Mouse (Mus musculus): Measurements from ENCODE around the gene Dhrs7. TPM values are rescaled to one million over a fixed set of nuclear protein-coding genes. Genes with fewer than 3 reads are reported as not detected.
A peak's percentile ranks its signal among the peaks of the same experiment; 100 is the strongest.

Dhrs7 gene
- polyA plus RNA-seq, 1 experiment from 2014 or later = 101 TPM

- no peaks in the 10 kb centered on the region for H3K36me3 ChIP-seq (ENCODE audit: control insufficient read depth, insufficient read depth)
- no peak overlapping the region for H3K27ac ChIP-seq (ENCODE audit: low read length)
- no peaks in the 10 kb centered on the region for H3K9me3 ChIP-seq (replicated peaks; ENCODE audit: control insufficient read depth, low read length)
- no peak overlapping the region for H3K4me3 ChIP-seq (ENCODE audit: low read length)
- H3K9ac ChIP-seq (ENCODE audit: low read length) = no peak overlapping the region
- 53% methylated on average over 10 of the region's 10 CpGs for WGBS
- ATAC-seq (replicated peaks; ENCODE audit: extremely low read depth, insufficient read depth, low FRiP score) = no peak
- H3K4me2 ChIP-seq (ENCODE audit: low read depth, low read length) = no peak overlapping the region
- peaks cover 22% of the 10 kb centered on the region for H3K4me1 ChIP-seq (ENCODE audit: control insufficient read depth, insufficient read depth, low read length)
- H3K27me3 ChIP-seq (ENCODE audit: control insufficient read depth, insufficient read depth, low read length) = no peaks in the 10 kb centered on the region
Observed at GRCm38 (mm10) chr12:72667868-72668469, 3.3 kb upstream of the Dhrs7 start.

DNA sequence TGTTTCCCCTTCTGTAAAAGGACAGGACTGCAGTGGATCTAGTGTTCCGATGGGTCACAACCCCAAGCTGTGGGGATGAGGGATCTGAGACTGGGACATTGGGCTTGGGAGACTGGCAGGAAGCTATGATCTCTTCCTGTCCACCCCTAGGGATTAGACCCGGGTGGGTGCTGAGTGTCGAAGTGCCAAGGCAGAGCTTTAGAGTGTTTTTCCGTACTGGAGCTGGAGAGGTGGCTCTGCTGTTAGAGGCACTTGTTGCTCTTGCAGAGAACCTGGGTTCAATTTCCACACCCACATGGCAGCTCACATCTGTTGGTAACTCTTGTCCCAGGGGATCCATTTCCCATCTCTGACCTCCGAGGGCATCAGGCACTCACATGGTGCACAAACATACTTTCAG is 1.3 kb upstream of the Dhrs7 start:
- H3K27ac ChIP-seq (ENCODE audit: low read length) = peak overlapping the region; percentile 65

DNA sequence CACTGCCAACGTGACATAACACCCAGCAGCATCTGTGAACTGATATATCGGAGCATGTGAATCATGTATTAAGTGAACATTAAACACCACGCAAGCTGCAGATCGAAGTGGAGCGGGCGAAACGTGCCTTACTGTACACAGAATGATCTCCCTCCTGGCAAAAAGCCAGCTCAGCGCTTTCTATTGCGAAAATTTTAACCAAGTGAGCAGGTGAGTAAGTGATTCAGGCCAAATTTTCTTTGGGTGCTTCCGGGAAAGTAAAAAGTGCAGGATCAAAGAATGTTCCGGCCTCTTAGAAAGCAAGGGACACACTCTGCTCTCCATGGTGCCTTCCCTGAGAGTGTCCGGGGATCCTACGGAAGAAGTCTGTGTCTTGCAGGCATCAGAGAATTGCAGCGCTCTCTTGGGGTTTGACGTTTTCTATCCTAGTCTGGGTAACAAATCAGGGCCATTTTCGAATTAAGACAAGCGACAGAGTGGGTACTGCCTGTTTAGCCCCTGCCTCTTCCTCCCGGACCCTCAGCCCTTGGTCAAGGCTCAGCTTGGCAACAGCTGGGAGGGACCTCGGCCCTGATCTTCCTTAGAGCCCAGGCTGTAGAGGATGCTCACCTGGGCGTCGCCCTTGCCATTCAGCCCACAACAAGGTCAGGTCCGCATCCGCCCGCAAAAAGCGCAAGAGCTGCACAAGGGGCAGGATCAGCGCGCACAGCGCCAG is 532 bp downstream of the Dhrs7 start:
- H3K4me3 ChIP-seq (ENCODE audit: low read length) = peak overlapping the region; percentile 87
- peak overlapping the region; percentile 89 for H3K9ac ChIP-seq (ENCODE audit: low read length)
- peaks cover 25% of the 10 kb centered on the region for H3K4me1 ChIP-seq (ENCODE audit: control insufficient read depth, insufficient read depth, low read length)
- H3K9me3 ChIP-seq (replicated peaks; ENCODE audit: control insufficient read depth, low read length) = no peaks in the 10 kb centered on the region
- peak overlapping the region; percentile 98 for H3K27ac ChIP-seq (ENCODE audit: low read length)
- no peaks in the 10 kb centered on the region for H3K27me3 ChIP-seq (ENCODE audit: control insufficient read depth, insufficient read depth, low read length)
- 3% methylated on average over 28 of the region's 28 CpGs for WGBS
- H3K36me3 ChIP-seq (ENCODE audit: control insufficient read depth, insufficient read depth) = no peaks in the 10 kb centered on the region
- ATAC-seq (replicated peaks; ENCODE audit: extremely low read depth, insufficient read depth, low FRiP score) = peak; percentile 7
- H3K4me2 ChIP-seq (ENCODE audit: low read depth, low read length) = peak overlapping the region; percentile 89

More for the DNA sequence above, 1.3 kb upstream of the Dhrs7 start:
- H3K4me3 ChIP-seq (ENCODE audit: low read length) = no peak overlapping the region
- 63% methylated on average over 5 of the region's 5 CpGs for WGBS
- H3K4me1 ChIP-seq (ENCODE audit: control insufficient read depth, insufficient read depth, low read length) = peaks cover 25% of the 10 kb centered on the region
- no peaks in the 10 kb centered on the region for H3K36me3 ChIP-seq (ENCODE audit: control insufficient read depth, insufficient read depth)
- H3K9me3 ChIP-seq (replicated peaks; ENCODE audit: control insufficient read depth, low read length) = no peaks in the 10 kb centered on the region
- H3K9ac ChIP-seq (ENCODE audit: low read length) = no peak overlapping the region
- no peak overlapping the region for H3K4me2 ChIP-seq (ENCODE audit: low read depth, low read length)
- H3K27me3 ChIP-seq (ENCODE audit: control insufficient read depth, insufficient read depth, low read length) = no peaks in the 10 kb centered on the region
- ATAC-seq (replicated peaks; ENCODE audit: extremely low read depth, insufficient read depth, low FRiP score) = no peak

DNA sequence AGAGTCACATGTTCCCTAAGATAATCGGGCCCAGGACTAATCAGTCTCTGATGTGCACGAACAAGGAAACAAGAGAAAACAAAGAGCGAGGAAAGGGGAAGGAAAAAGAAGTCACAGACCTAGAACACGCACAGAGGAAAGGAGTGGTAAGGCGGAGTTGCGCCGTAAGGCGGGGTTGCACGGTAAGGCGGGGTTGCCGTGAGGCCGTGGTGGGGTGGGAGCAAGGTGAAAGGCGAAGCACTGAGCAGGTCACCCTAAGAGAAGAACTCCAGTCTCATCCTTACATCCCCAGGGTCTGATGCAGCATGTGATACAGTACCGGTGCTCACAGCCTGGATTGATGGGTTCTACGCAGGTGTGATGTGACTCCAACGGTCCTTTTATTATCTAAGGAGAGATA is 8.9 kb downstream of the Dhrs7 start:
- H3K4me2 ChIP-seq (ENCODE audit: low read depth, low read length) = no peak overlapping the region
- H3K9me3 ChIP-seq (replicated peaks; ENCODE audit: control insufficient read depth, low read length) = no peaks in the 10 kb centered on the region
- H3K27me3 ChIP-seq (ENCODE audit: control insufficient read depth, insufficient read depth, low read length) = no peaks in the 10 kb centered on the region
- no peak overlapping the region for H3K4me3 ChIP-seq (ENCODE audit: low read length)
- 89% methylated on average over 16 of the region's 16 CpGs for WGBS
- H3K36me3 ChIP-seq (ENCODE audit: control insufficient read depth, insufficient read depth) = peaks cover 21% of the 10 kb centered on the region
- ATAC-seq (replicated peaks; ENCODE audit: extremely low read depth, insufficient read depth, low FRiP score) = no peak
- H3K4me1 ChIP-seq (ENCODE audit: control insufficient read depth, insufficient read depth, low read length) = no peaks in the 10 kb centered on the region
- H3K27ac ChIP-seq (ENCODE audit: low read length) = no peak overlapping the region
- no peak overlapping the region for H3K9ac ChIP-seq (ENCODE audit: low read length)

DNA sequence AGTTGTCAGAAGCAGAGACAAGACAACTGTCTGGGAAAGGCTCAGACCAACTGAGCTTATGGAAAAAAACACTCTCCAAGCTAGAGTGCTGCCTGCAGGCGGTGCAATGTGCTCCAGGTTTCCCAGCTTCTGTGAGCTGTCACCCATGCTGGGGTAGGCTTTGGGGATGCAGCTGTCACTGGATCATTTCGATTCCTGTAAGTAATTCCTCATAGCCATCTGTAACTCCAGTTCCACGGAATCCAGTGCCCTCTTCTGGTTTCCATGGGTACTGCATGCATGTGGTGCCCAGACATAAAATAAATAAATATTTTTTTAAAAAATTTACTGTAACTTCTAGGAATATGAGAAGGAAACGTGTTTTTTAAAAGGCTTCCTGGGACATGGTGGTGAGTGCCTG is 10.0 kb downstream of the Dhrs7 start:
- 21% methylated on average over 4 of the region's 4 CpGs for WGBS
- Histone ChIP-seq H3K9me3 (replicated peaks; ENCODE audit: control insufficient read depth, low read length) (no peaks in the 10 kb centered on the region), H3K27me3 (ENCODE audit: control insufficient read depth, insufficient read depth, low read length) (no peaks in the 10 kb centered on the region), H3K36me3 (ENCODE audit: control insufficient read depth, insufficient read depth) (peaks cover 25% of the 10 kb centered on the region), H3K4me2 (ENCODE audit: low read depth, low read length) (no peak overlapping the region), H3K27ac (ENCODE audit: low read length) (no peak overlapping the region), H3K4me1 (ENCODE audit: control insufficient read depth, insufficient read depth, low read length) (no peaks in the 10 kb centered on the region), H3K4me3 (ENCODE audit: low read length) (no peak overlapping the region), H3K9ac (ENCODE audit: low read length) (no peak overlapping the region)
- ATAC-seq (replicated peaks; ENCODE audit: extremely low read depth, insufficient read depth, low FRiP score) = no peak

DNA sequence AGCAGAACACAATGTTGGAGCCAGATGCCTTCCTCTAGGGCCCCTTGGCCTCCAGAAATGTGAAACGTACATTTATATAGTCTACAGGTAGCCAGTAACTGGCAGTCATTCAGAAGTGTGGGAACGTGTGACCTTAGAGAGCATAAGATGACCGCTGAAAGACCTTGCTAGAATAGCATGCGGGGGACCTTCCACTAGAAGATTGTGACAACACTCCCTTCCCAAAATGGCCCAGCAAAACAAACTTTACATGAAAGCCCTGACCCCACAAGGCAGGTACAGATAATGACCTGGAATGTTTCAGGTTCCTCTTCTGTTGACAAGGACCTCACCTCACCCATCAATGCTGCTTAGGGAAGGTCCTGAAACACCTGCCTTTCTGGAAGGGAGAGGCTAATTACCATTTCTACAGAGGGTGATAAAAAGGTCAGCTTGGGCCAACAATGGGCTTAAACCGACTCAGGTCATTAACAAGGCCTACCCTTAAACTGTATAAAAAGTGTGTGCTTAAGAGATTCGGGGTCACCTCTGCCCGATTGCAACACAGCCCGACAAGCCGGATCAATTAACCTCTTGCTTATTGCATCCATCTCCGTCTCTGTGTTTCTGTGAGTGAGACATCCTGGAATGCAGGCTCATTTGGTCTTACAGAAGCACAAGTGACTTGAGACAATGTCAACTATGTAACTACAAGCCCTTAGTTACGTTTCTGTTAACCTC is 14.9 kb downstream of the Dhrs7 start, which contains the start of gene Gm4756:
Gm4756 (minus strand) TSS at position 51 of the 720 bp plus-strand sequence.
- Histone ChIP-seq H3K4me1 (ENCODE audit: control insufficient read depth, insufficient read depth, low read length) (no peaks in the 10 kb centered on the region), H3K27ac (ENCODE audit: low read length) (no peak within 1 kb of the TSS), H3K4me2 (ENCODE audit: low read depth, low read length) (no peak within 1 kb of the TSS), H3K36me3 (ENCODE audit: control insufficient read depth, insufficient read depth) (peaks cover 26% of the 10 kb centered on the region), H3K9ac (ENCODE audit: low read length) (no peak within 1 kb of the TSS), H3K9me3 (replicated peaks; ENCODE audit: control insufficient read depth, low read length) (no peaks in the 10 kb centered on the region), H3K4me3 (ENCODE audit: low read length) (no peak within 1 kb of the TSS), H3K27me3 (ENCODE audit: control insufficient read depth, insufficient read depth, low read length) (no peaks in the 10 kb centered on the region)
- WGBS = 82% methylated on average over 11 of the region's 11 CpGs
- no peak for ATAC-seq (replicated peaks; ENCODE audit: extremely low read depth, insufficient read depth, low FRiP score)

GRCm38 (mm10) chr12:72648921-72649320 is 15.8 kb downstream of the Dhrs7 start:
- H3K9ac ChIP-seq (ENCODE audit: low read length) = no peak overlapping the region
- no peaks in the 10 kb centered on the region for H3K27me3 ChIP-seq (ENCODE audit: control insufficient read depth, insufficient read depth, low read length)
- 92% methylated on average over 14 of the region's 14 CpGs for WGBS
- H3K27ac ChIP-seq (ENCODE audit: low read length) = no peak overlapping the region
- no peaks in the 10 kb centered on the region for H3K4me1 ChIP-seq (ENCODE audit: control insufficient read depth, insufficient read depth, low read length)
- peaks cover 7% of the 10 kb centered on the region; the same call in 1 of the 2 replicates for H3K9me3 ChIP-seq (replicated peaks; ENCODE audit: control insufficient read depth, low read length)
- peaks cover 23% of the 10 kb centered on the region for H3K36me3 ChIP-seq (ENCODE audit: control insufficient read depth, insufficient read depth)
- no peak overlapping the region for H3K4me3 ChIP-seq (ENCODE audit: low read length)
- no peak for ATAC-seq (replicated peaks; ENCODE audit: extremely low read depth, insufficient read depth, low FRiP score)
- H3K4me2 ChIP-seq (ENCODE audit: low read depth, low read length) = no peak overlapping the region

DNA sequence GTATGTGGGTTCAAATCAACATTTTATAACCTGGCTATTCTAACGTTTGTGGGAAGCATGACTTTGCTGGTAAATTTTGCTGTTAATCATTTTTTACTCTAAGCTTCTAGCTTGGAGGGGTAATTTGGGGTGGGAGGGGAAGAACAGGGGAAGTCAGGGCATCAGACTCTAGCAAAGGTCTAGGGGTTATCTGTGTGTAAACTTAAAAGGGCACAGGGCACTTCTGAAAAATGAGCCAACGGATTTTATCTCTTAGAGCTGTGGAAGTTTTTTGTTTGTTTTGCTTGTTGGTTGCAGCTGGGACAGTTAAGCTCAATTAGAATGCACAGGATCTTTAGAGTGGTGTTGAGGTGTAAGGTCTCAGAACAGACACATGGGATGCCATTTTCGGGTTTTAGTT is 26.7 kb downstream of the Dhrs7 start:
- Histone ChIP-seq H3K9ac (ENCODE audit: low read length) (no peak overlapping the region), H3K4me3 (ENCODE audit: low read length) (no peak overlapping the region), H3K9me3 (replicated peaks; ENCODE audit: control insufficient read depth, low read length) (peaks cover 12% of the 10 kb centered on the region), H3K4me1 (ENCODE audit: control insufficient read depth, insufficient read depth, low read length) (no peaks in the 10 kb centered on the region), H3K27me3 (ENCODE audit: control insufficient read depth, insufficient read depth, low read length) (no peaks in the 10 kb centered on the region), H3K36me3 (ENCODE audit: control insufficient read depth, insufficient read depth) (no peaks in the 10 kb centered on the region), H3K4me2 (ENCODE audit: low read depth, low read length) (no peak overlapping the region), H3K27ac (ENCODE audit: low read length) (no peak overlapping the region)
- no peak for ATAC-seq (replicated peaks; ENCODE audit: extremely low read depth, insufficient read depth, low FRiP score)
- 66% methylated on average over 3 of the region's 3 CpGs for WGBS

DNA sequence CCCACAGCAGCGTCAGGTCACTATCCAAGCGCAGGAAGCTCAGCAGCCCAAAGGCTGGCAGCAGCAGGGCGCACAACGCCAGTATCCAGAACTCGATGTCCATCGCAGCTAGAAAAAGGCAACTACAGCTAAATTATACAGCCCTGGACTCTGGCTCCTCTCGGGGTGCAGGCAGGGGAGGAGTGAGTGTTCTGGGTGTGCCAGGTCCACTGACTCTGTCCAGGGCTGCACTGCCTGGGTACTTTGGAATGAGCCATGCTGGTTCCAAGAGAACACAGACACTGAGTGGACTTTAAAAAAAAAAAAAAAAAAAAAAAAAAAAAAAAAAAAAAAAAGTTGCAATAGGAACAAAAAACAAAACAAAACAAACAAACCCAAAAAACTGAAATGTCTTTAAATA is 36.0 kb downstream of the Dhrs7 start:
- 87% methylated on average over 7 of the region's 7 CpGs for WGBS
- ATAC-seq (replicated peaks; ENCODE audit: extremely low read depth, insufficient read depth, low FRiP score) = no peak
- no peak overlapping the region for H3K27ac ChIP-seq (ENCODE audit: low read length)
- H3K4me2 ChIP-seq (ENCODE audit: low read depth, low read length) = no peak overlapping the region
- no peak overlapping the region for H3K9ac ChIP-seq (ENCODE audit: low read length)
- H3K27me3 ChIP-seq (ENCODE audit: control insufficient read depth, insufficient read depth, low read length) = no peaks in the 10 kb centered on the region
- no peak overlapping the region for H3K4me3 ChIP-seq (ENCODE audit: low read length)
- H3K9me3 ChIP-seq (replicated peaks; ENCODE audit: control insufficient read depth, low read length) = no peaks in the 10 kb centered on the region
- H3K36me3 ChIP-seq (ENCODE audit: control insufficient read depth, insufficient read depth) = no peaks in the 10 kb centered on the region
- no peaks in the 10 kb centered on the region for H3K4me1 ChIP-seq (ENCODE audit: control insufficient read depth, insufficient read depth, low read length)
